Mouse (Mus musculus): ENCODE data around the gene Islr2. TPM values are rescaled to one million over a fixed set of nuclear protein-coding genes. Genes with fewer than 3 reads are reported as not detected.
A peak's percentile ranks its signal among the peaks of the same experiment; 100 is the strongest.

Gene Islr2
- polyA plus RNA-seq, 1 experiment from 2014 or later: 0.12 TPM

- H3K4me1 ChIP-seq (ENCODE audit: control insufficient read depth, insufficient read depth, low read length): peaks cover 19% of the 10 kb centered on the region
- WGBS: 43% methylated on average over 5 of the region's 5 CpGs
- H3K27ac ChIP-seq (ENCODE audit: low read depth, low read length): peak overlapping the region; percentile 3; the same call in 1 of the 2 replicates
- H3K9me3 ChIP-seq (ENCODE audit: control insufficient read depth, low read length): no peaks in the 10 kb centered on the region
- ATAC-seq (ENCODE audit: low FRiP score, low TSS enrichment): no peak
- no peaks in the 10 kb centered on the region for H3K27me3 ChIP-seq (ENCODE audit: control insufficient read depth, insufficient read depth, low read length)
- H3K4me2 ChIP-seq (replicated peaks; ENCODE audit: low read depth, low read length): no peak overlapping the region
- no peak overlapping the region for H3K4me3 ChIP-seq (ENCODE audit: low read length)
- H3K9ac ChIP-seq (ENCODE audit: low read depth, low read length): no peak overlapping the region
- H3K36me3 ChIP-seq (ENCODE audit: control insufficient read depth, insufficient read depth, low read length): no peaks in the 10 kb centered on the region
These were observed 9.3 kb upstream of the Islr2 start for GRCm38 (mm10) chr9:58213377-58213776.

GRCm38 (mm10) chr9:58210304-58210627 lies 6.1 kb upstream of the Islr2 start:
- Histone ChIP-seq H3K4me1 (ENCODE audit: control insufficient read depth, insufficient read depth, low read length) (peaks cover 19% of the 10 kb centered on the region), H3K27ac (ENCODE audit: low read depth, low read length) (no peak overlapping the region), H3K4me3 (ENCODE audit: low read length) (no peak overlapping the region), H3K27me3 (ENCODE audit: control insufficient read depth, insufficient read depth, low read length) (no peaks in the 10 kb centered on the region), H3K36me3 (ENCODE audit: control insufficient read depth, insufficient read depth, low read length) (no peaks in the 10 kb centered on the region), H3K9me3 (ENCODE audit: control insufficient read depth, low read length) (no peaks in the 10 kb centered on the region), H3K4me2 (replicated peaks; ENCODE audit: low read depth, low read length) (no peak overlapping the region), H3K9ac (ENCODE audit: low read depth, low read length) (no peak overlapping the region)
- no peak for ATAC-seq (ENCODE audit: low FRiP score, low TSS enrichment)
- WGBS: 82% methylated on average over 2 of the region's 2 CpGs

- H3K4me2 ChIP-seq (replicated peaks; ENCODE audit: low read depth, low read length): no peak overlapping the region
- H3K9ac ChIP-seq (ENCODE audit: low read depth, low read length): no peak overlapping the region
- no peak for ATAC-seq (ENCODE audit: low FRiP score, low TSS enrichment)
- H3K9me3 ChIP-seq (ENCODE audit: control insufficient read depth, low read length): no peaks in the 10 kb centered on the region
- H3K36me3 ChIP-seq (ENCODE audit: control insufficient read depth, insufficient read depth, low read length): no peaks in the 10 kb centered on the region
- no peaks in the 10 kb centered on the region for H3K27me3 ChIP-seq (ENCODE audit: control insufficient read depth, insufficient read depth, low read length)
- H3K27ac ChIP-seq (ENCODE audit: low read depth, low read length): no peak overlapping the region
- no peak overlapping the region for H3K4me3 ChIP-seq (ENCODE audit: low read length)
- peaks cover 14% of the 10 kb centered on the region for H3K4me1 ChIP-seq (ENCODE audit: control insufficient read depth, insufficient read depth, low read length)
- 70% methylated on average over 8 of the region's 8 CpGs for WGBS
These were observed 5.6 kb upstream of the Islr2 start for GRCm38 (mm10) chr9:58209462-58210303.

GRCm38 (mm10) chr9:58206013-58206412 lies 1.9 kb upstream of the Islr2 start:
- WGBS: 91% methylated on average over 7 of the region's 7 CpGs
- Histone ChIP-seq H3K36me3 (ENCODE audit: control insufficient read depth, insufficient read depth, low read length) (no peaks in the 10 kb centered on the region), H3K27ac (ENCODE audit: low read depth, low read length) (no peak overlapping the region), H3K4me3 (ENCODE audit: low read length) (no peak overlapping the region), H3K9ac (ENCODE audit: low read depth, low read length) (no peak overlapping the region), H3K4me1 (ENCODE audit: control insufficient read depth, insufficient read depth, low read length) (peaks cover 7% of the 10 kb centered on the region; the same call in 1 of the 2 replicates), H3K9me3 (ENCODE audit: control insufficient read depth, low read length) (no peaks in the 10 kb centered on the region), H3K4me2 (replicated peaks; ENCODE audit: low read depth, low read length) (no peak overlapping the region), H3K27me3 (ENCODE audit: control insufficient read depth, insufficient read depth, low read length) (peaks cover 31% of the 10 kb centered on the region)
- no peak for ATAC-seq (ENCODE audit: low FRiP score, low TSS enrichment)

GRCm38 (mm10) chr9:58204448-58205000 lies 405 bp upstream of the Islr2 start:
- Histone ChIP-seq H3K4me3 (ENCODE audit: low read length) (peak overlapping the region; percentile 34), H3K9me3 (ENCODE audit: control insufficient read depth, low read length) (no peaks in the 10 kb centered on the region), H3K4me1 (ENCODE audit: control insufficient read depth, insufficient read depth, low read length) (peaks cover 10% of the 10 kb centered on the region; the same call in 1 of the 2 replicates), H3K27me3 (ENCODE audit: control insufficient read depth, insufficient read depth, low read length) (peaks cover 46% of the 10 kb centered on the region), H3K27ac (ENCODE audit: low read depth, low read length) (no peak overlapping the region), H3K4me2 (replicated peaks; ENCODE audit: low read depth, low read length) (peak overlapping the region; percentile 45), H3K9ac (ENCODE audit: low read depth, low read length) (peak overlapping the region; percentile 32; the same call in 1 of the 2 replicates), H3K36me3 (ENCODE audit: control insufficient read depth, insufficient read depth, low read length) (no peaks in the 10 kb centered on the region)
- peak; percentile 79 for ATAC-seq (ENCODE audit: low FRiP score, low TSS enrichment)
- 3% methylated on average over 18 of the region's 18 CpGs for WGBS

- no peak overlapping the region for H3K9ac ChIP-seq (ENCODE audit: low read depth, low read length)
- H3K9me3 ChIP-seq (ENCODE audit: control insufficient read depth, low read length): no peaks in the 10 kb centered on the region
- H3K36me3 ChIP-seq (ENCODE audit: control insufficient read depth, insufficient read depth, low read length): no peaks in the 10 kb centered on the region
- H3K4me1 ChIP-seq (ENCODE audit: control insufficient read depth, insufficient read depth, low read length): peaks cover 27% of the 10 kb centered on the region
- H3K4me2 ChIP-seq (replicated peaks; ENCODE audit: low read depth, low read length): no peak overlapping the region
- no peak for ATAC-seq (ENCODE audit: low FRiP score, low TSS enrichment)
- H3K27ac ChIP-seq (ENCODE audit: low read depth, low read length): no peak overlapping the region
- H3K4me3 ChIP-seq (ENCODE audit: low read length): no peak overlapping the region
- H3K27me3 ChIP-seq (ENCODE audit: control insufficient read depth, insufficient read depth, low read length): peaks cover 63% of the 10 kb centered on the region
- WGBS: 4% methylated on average over 14 of the region's 14 CpGs
These were observed 1.3 kb downstream of the Islr2 start for GRCm38 (mm10) chr9:58202676-58203453.

- 1% methylated on average over 37 of the region's 37 CpGs for WGBS
- H3K36me3 ChIP-seq (ENCODE audit: control insufficient read depth, insufficient read depth, low read length): no peaks in the 10 kb centered on the region
- H3K4me1 ChIP-seq (ENCODE audit: control insufficient read depth, insufficient read depth, low read length): peaks cover 34% of the 10 kb centered on the region
- H3K27me3 ChIP-seq (ENCODE audit: control insufficient read depth, insufficient read depth, low read length): peaks cover 71% of the 10 kb centered on the region
- H3K27ac ChIP-seq (ENCODE audit: low read depth, low read length): no peak overlapping the region
- H3K9ac ChIP-seq (ENCODE audit: low read depth, low read length): no peak overlapping the region
- H3K4me2 ChIP-seq (replicated peaks; ENCODE audit: low read depth, low read length): peak overlapping the region; percentile 2
- no peak for ATAC-seq (ENCODE audit: low FRiP score, low TSS enrichment)
- H3K9me3 ChIP-seq (ENCODE audit: control insufficient read depth, low read length): no peaks in the 10 kb centered on the region
- peak overlapping the region; percentile 6; the same call in 1 of the 2 replicates for H3K4me3 ChIP-seq (ENCODE audit: low read length)
These were observed 2.1 kb downstream of the Islr2 start for GRCm38 (mm10) chr9:58201861-58202549.

GRCm38 (mm10) chr9:58201091-58201842 lies 2.9 kb downstream of the Islr2 start:
- Histone ChIP-seq H3K4me2 (replicated peaks; ENCODE audit: low read depth, low read length) (no peak overlapping the region; the same call in 1 of the 2 replicates), H3K4me3 (ENCODE audit: low read length) (peak overlapping the region; percentile 6; the same call in 1 of the 2 replicates), H3K27me3 (ENCODE audit: control insufficient read depth, insufficient read depth, low read length) (peaks cover 79% of the 10 kb centered on the region), H3K9me3 (ENCODE audit: control insufficient read depth, low read length) (no peaks in the 10 kb centered on the region), H3K4me1 (ENCODE audit: control insufficient read depth, insufficient read depth, low read length) (peaks cover 41% of the 10 kb centered on the region), H3K9ac (ENCODE audit: low read depth, low read length) (no peak overlapping the region), H3K36me3 (ENCODE audit: control insufficient read depth, insufficient read depth, low read length) (no peaks in the 10 kb centered on the region), H3K27ac (ENCODE audit: low read depth, low read length) (no peak overlapping the region)
- no peak for ATAC-seq (ENCODE audit: low FRiP score, low TSS enrichment)
- WGBS: 2% methylated on average over 24 of the region's 24 CpGs

Measured in kidney, embryonic 14.5 days (tissue).